Mouse (Mus musculus) gastrocnemius, adult 2 months (tissue): Measurements from ENCODE around the gene Gja6. TPM values are rescaled to one million over a fixed set of nuclear protein-coding genes. Genes with fewer than 3 reads are reported as not detected.
A peak's percentile ranks its signal among the peaks of the same experiment; 100 is the strongest.

Experiments
- DNase-seq: peaks from one replicate; pipeline ENCODE4 v3.0.0; 2022
- H3K27ac ChIP-seq: fragments of 200-600 bp; 2 replicates; pipeline ENCODE4 v1.8.1; 2022; ENCODE audit warnings: mild to moderate bottlenecking
- H3K4me3 ChIP-seq: fragments of 200-600 bp; 2 replicates; pipeline ENCODE4 v1.8.1; 2022; ENCODE audit warnings: mild to moderate bottlenecking, moderate library complexity
- CTCF ChIP-seq: fragments of 200-600 bp; IDR thresholded peaks from 2 replicates; pipeline ENCODE4 v1.8.1; 2022; ENCODE audit warnings: antibody characterized with exemption, mild to moderate bottlenecking, moderate library complexity
- intact Hi-C: fragments of 180-260 bp; cut with DNase I; formaldehyde crosslinking; loops from one replicate; pipeline ENCODE4 v1.15.1; 2025
- long read RNA-seq, 2 experiments: library from polyadenylated mRNA; stranded (forward); transcript quantifications; one replicate each; pipeline ENCODE4 v2.0.0; 2021
- total RNA-seq, 2 experiments: library from RNA; stranded (reverse); gene quantifications; 2 replicates each; pipeline ENCODE4 v1.2.3; 2021

The Gja6 gene
- total RNA-seq, result under 1 TPM in 1 of 2 experiments, not detected in 1; 0.11 TPM
- long read RNA-seq, experiment 1, result 0 reads
- long read RNA-seq, experiment 2, result 0 reads

DNA sequence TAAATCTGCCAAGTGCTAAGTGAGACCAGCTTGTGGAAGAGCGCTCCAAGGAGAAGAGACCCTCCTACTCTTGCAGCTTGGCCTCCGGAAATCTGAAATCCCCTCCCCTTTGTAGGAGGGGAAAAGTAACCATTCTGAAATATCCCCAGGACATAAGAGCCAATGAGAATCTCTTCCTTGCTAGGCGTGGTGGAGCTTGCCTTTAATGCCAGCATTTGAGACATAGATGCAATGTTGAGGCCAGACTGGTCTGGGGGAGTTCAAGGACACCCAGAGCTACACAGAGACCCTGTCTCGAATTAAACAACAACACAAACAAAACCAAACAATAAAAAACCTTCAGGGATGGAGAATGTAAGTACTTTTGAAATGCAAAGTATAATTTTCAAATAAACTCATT is at the start of gene Gja6:
TSS of gene Gja6 (minus strand) at position 101 of the 400 bp plus-strand sequence.
- DNase-seq, result no peak
- Histone ChIP-seq H3K27ac (no peak within 1 kb of the TSS), H3K4me3 (no peak within 1 kb of the TSS)
- TF ChIP-seq CTCF, result no peak
- intact Hi-C loops, result no loop called here

DNA sequence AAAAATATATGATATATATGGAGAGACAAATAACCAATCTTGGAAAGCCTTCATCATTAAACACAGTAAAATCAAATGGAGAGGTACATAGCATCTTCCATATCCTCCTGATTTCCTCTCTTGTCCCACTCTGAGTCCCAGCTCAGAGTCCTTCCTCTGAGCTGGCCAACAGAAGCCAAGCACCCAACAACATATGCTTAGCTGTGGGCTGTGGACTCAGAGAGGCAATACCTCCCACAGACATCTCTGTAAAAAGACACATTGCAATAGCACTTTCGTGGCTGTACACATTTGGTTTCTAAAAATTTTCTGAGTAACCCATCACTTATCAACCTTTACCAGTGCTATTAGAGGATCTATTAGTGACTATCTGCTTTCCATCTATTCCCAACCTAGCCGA is 42.7 kb upstream of the Gja6 start:
- intact Hi-C loops, result no loop called here
- DNase-seq, result no peak
- Histone ChIP-seq H3K4me3 (no peak overlapping the region), H3K27ac (no peak overlapping the region)
- no peak for TF ChIP-seq CTCF

DNA sequence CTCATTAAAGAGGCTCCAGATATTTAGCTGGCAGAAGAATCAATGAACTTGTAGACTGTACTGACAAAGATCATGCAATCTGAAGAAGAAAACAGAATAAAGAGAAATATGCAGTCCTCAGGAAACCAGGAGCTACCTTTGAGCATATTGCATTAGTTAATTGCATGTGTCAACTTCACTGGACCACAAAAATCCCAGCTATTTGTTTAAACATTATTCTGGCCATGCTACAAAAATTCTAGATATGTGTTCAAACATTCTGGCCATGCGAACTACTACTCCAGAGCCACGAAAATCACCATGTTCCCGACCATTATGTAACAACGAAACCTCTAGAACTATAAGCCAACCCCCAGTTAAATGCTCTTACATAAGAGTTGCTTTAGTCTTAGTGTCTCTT is 37.9 kb upstream of the Gja6 start:
- H3K27ac ChIP-seq, result no peak overlapping the region
- H3K4me3 ChIP-seq, result no peak overlapping the region
- no peak for DNase-seq
- no peak for TF ChIP-seq CTCF
- intact Hi-C loops, result no loop called here

DNA sequence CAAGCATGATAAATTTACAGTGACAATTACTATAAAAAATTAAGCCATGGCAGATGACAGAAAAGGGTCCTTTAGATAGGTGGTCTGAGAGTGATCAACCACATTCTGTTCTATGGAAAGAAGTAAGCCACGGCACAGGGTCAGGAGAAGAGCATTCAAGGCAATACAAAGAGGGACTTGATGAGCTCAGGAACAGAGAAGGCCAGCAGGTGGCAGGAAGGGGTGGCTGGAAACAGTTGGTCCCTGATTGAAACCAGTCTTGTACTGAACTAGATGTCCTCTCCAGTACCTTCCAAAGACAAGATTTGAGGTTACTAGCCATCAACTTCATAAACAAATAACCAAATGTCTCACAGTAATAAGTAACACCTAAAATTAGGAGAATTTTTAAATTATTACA is 28.7 kb upstream of the Gja6 start:
- intact Hi-C loops, result loop anchor here (5.0 kb wide), 1 partner anchor 97 kb away; no protein-coding TSS in a partner anchor
- TF ChIP-seq CTCF, result peak; percentile 50
- H3K4me3 ChIP-seq, result no peak overlapping the region
- peak; percentile 18 for DNase-seq
- no peak overlapping the region for H3K27ac ChIP-seq

DNA sequence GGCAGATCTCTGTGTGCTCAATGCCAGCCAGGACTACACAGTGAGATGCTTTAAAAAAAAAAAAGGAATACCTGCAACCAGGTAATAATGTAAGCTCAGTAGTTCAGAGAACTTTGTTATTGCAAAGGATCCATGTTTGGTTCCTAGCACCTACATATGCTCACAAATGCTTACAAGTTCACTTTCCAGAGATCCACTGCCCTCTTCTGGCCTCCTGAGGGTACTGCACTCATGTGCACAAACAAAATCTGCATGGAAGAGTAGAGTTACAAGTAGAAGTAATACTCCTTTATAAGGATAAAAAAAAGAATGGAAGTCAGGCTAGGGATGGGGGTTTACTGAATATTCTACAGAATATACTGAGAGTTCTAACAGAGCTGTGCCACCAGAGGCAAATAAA is 23.8 kb upstream of the Gja6 start:
- no peak for DNase-seq
- intact Hi-C loops, result no loop called here
- Histone ChIP-seq H3K4me3 (no peak overlapping the region), H3K27ac (no peak overlapping the region)
- peak; percentile 33; the same call in 1 of the 2 replicates for TF ChIP-seq CTCF

DNA sequence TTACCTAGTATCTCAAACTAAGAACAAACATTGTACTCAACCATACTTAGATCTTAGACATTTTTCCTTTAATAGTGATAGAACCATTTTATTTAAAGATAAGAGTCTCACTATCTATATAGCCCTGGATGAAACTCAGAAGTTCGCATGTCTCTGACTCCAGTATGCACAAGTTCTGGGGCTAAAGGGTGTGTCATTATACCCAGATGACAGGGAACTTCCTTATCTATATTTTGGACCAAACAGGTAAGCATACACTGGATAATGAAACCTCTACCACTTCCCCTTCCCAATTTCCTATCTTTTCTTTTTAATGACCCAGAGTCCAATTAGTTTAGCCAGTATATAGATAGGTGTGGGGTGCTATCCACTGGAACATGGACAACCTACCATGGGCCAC is 22.0 kb upstream of the Gja6 start:
- Histone ChIP-seq H3K4me3 (no peak overlapping the region), H3K27ac (no peak overlapping the region)
- TF ChIP-seq CTCF, result no peak
- DNase-seq, result no peak
- intact Hi-C loops, result no loop called here

DNA sequence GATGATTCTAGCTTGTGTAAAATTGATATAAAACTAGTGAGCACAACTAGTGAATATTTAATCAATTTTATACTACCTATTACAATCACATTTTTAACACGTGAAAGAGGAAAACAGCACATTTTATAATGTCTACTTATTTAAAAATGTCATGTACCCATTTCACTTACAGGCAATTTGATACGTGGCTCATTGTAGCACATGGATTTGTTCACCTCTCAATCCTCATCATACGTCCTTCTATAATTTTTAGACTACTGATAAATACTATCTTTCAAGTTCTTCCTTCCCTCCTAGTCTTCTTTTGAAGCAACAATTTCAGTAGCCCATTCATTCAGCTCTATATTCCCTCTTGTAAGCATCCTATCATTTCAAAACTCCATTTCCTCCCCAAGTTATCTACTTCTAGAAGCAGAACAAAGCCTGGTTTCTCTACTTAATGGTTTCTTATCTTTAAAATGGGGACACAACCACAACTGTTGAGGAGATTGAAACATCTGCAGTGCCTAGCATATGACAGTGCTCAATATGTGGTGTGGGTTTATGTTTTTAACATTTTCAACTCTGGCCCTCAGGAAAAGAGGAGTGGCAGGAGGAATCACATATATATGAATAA is 12.3 kb upstream of the Gja6 start:
- H3K4me3 ChIP-seq, result no peak overlapping the region
- H3K27ac ChIP-seq, result no peak overlapping the region
- TF ChIP-seq CTCF, result no peak
- intact Hi-C loops, result no loop called here
- no peak for DNase-seq

DNA sequence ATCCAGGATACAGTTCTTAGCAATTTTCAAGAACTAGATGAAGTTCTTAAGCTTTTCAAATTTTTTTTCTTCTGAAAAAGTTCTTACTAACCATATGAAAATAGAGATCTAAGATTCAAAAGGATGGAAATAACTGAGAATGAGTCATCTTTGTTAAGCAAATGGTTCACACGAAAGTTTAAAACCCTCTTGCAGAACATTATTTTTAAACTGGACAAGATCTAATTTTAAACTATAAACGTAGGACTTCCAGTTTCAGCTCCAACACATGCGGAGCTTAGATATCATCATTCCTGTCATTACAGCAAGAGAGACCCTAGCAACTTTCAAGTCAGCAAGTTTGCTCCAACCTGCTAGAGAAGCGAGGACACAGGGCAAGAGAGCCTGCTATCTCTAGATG is 375 bp downstream of the Gja6 start:
- no peak for TF ChIP-seq CTCF
- no peak for DNase-seq
- Histone ChIP-seq H3K27ac (no peak overlapping the region), H3K4me3 (no peak overlapping the region)
- intact Hi-C loops, result no loop called here

DNA sequence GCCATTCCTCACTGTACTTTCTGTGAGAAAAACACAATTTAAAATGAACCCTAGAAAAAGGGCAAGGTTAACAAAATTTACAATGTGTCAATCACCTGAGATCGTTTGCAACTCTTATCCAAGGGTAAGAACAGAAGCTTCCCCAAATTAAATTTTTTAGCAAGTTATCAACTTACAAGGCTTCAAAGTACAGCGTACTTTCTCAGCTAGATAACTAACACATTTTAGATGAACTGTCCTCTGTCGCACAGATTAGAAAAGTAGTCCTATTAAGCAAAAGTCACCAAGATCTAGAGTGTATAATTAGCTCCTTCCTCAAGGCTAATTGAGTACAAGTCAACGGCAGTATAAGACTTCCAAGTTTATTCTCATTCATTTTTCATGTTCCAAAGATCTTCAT is 939 bp downstream of the Gja6 start:
- no peak overlapping the region for H3K27ac ChIP-seq
- TF ChIP-seq CTCF, result no peak
- no peak for DNase-seq
- H3K4me3 ChIP-seq, result no peak overlapping the region
- intact Hi-C loops, result no loop called here

DNA sequence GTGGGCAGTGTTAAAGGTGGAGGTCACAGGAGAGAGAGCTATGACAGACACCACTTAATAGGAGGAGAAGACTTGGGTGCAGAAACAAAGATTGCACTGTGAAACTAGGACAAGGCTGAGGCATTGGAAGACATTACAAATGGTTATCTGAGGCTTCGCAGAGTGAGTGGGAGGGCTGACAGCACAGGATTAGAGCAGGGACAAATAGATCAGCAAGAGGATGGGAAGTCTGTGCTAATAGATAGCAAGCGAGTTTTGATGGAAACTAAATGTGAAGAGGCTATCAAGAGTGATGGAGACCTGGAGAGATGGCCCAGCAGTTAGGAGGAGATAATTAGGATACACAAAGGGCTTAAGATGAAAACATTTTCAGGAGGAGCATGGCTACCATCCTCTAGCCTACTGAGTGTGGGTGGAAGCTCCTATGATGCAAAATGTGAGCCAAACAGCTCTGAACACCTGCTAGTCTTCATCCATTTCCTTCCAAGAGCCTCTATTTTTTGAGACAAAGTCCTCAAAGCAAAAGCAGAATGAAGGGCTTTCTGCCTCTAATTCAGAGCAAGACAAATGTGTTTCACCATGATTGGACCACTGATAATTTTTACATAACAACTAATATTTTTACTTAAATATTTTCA is 1.7 kb downstream of the Gja6 start:
- intact Hi-C loops, result no loop called here
- no peak for TF ChIP-seq CTCF

DNA sequence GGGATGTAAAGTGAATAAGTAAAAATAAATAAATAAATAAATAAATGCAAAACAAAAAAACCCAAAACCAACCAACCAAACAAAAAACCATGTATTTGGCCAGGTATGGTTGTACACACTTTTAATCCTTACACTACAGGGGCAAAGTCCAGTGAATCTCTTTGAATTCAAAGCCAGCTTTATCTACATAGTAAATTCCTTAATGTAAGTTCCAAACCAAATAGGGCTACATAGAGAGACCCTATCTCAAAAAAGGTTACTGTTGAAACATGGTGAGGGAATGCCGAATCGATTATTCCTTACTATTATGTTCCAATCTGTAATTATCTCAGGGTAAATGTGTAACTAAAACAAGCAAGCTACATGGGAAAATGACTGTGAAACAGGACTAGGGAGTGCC is 5.7 kb downstream of the Gja6 start:
- DNase-seq, result no peak
- intact Hi-C loops, result no loop called here
- no peak for TF ChIP-seq CTCF
- Histone ChIP-seq H3K4me3 (no peak overlapping the region), H3K27ac (no peak overlapping the region)

More for the DNA sequence above, 1.7 kb downstream of the Gja6 start:
- Histone ChIP-seq H3K27ac (no peak overlapping the region), H3K4me3 (no peak overlapping the region)
- no peak for DNase-seq

DNA sequence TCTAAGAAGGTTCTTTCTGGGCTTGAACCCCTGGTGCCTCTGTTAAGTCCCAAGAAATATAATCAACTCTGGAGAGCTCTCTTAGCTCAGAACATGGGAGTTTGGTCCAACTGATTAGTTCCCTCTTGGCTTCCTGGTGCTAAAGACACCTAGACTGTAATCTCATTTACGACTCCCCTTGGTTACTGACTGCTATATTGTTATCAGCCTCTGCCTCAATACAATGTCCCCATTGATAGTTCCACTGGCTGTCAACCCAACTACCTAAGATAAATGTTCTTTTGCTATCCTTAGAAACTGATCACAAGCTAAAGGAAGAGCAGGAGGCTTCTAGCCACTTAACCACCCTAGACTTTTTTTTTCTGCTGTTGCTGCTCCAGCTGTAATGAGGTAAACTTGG is 14.8 kb downstream of the Gja6 start:
- intact Hi-C loops, result no loop called here
- no peak for DNase-seq
- Histone ChIP-seq H3K27ac (no peak overlapping the region), H3K4me3 (no peak overlapping the region)
- no peak for TF ChIP-seq CTCF

DNA sequence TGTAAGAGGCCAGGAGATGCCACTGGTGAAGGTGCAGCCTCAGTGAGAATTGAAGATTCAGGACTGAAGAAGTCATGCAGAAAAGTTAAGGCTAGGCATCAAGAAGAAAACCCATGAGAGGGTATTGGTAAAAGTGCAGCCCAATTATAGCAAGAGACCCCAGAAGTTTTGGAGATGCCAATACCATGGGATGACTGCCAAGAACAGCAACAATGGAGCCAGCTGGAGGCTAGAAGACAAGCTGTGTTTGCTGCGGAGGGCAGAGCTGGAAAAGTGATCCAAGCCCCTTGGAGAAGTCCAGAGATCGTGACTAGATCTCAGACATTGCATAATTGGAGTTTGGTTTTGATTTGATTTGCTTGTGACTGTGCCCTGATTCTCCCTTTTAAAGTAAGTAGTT is 20.6 kb downstream of the Gja6 start:
- Histone ChIP-seq H3K27ac (no peak overlapping the region), H3K4me3 (no peak overlapping the region)
- TF ChIP-seq CTCF, result no peak
- intact Hi-C loops, result no loop called here
- DNase-seq, result no peak

DNA sequence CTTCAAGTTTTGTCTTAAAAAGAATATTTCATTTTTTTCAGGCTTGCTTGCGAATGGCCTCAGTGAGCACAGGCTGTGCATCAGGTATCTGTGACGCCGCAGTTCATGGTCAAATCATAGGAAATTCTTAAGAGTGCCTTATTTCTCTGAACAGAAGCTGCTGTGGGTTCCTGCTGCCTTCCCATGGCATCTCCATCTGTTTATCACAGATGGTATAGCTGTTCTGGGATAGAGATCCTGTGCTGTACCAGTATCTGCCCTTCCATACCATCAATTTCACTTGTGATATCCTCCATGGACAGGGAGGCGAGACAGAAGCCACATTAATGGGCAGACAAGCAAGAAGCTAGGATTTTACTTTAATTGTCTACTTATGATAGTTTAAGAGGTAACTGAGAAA is 40.3 kb downstream of the Gja6 start:
- intact Hi-C loops, result no loop called here

More for the DNA sequence above, 40.3 kb downstream of the Gja6 start:
- DNase-seq, result no peak
- H3K4me3 ChIP-seq, result no peak overlapping the region
- no peak overlapping the region for H3K27ac ChIP-seq
- no peak for TF ChIP-seq CTCF
